Mouse (Mus musculus) c-Kit-positive CD71-positive TER-119-negative erythroid progenitor cells, embryonic 14.5 days (primary cell): ENCODE results near the gene Spns1.
"Not testable (repeated sequence)": the region's sequence is repeated elsewhere in the genome, so short reads cannot be mapped to it uniquely, and the experiment has no call there.

Experiments used
- DNase-seq: peaks from one replicate; pipeline ENCODE4 v3.0.0-alpha.2; 2013; ENCODE audit warnings: low read depth

Gene Spns1

DNA sequence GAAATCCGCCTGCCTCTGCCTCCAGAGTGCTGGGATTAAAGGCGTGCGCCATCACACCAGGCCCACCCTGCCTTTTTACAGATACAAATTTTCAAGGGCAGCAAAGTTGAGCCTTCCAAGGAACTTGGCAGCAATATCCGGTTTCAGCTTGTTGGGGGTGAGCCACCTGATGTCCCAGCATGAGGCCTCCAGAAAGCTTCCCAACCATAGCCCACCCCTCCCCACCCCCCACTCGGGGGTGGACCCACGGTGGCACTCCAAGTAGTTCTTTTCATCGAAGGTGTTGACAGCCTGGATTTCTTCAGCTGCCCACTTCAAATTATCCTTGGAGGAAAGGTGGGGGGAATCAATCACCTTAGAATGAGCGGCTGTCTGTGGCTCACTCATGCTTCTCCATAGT is 38.3 kb downstream of the Spns1 start:
- DNase-seq = no peak

DNA sequence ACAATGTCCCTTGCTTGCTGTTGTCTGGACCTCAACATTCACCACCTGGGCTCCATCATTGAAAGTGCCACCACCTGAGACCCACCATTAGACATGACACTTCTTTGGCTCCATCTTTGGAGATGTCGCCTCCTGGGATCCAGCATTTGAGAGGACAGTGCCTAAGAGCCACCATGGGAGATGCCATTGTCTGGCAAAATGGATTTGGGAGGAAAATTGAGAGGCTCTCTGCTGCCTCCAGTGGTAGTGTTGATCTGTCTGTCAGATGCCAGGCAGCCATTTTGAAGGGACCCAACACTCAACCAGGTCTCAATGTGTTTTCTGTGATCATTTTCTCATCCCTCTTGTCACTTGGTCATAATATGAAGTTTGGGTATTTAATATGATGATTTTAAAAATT is 41.7 kb downstream of the Spns1 start:
- DNase-seq = no peak

DNA sequence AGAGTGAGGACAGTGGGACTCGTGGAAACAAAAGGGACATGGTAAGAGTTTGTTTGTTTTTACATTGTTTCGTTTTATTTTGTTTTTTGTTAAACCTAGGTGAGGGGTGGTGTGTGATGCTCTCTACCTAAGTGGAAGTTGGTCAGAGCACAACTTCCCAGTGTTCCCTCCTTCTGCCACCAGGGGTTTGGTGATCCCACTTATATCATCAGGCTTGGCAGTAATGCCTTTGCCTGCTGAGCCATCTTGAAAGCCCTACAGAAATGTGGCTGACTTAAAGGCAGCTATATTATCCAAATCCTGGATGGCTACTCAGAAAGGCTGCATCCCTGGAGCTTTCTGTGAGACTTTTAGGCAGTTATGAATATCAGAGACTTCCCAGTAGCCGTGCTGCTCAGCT is 44.6 kb downstream of the Spns1 start:
- no peak for DNase-seq

DNA sequence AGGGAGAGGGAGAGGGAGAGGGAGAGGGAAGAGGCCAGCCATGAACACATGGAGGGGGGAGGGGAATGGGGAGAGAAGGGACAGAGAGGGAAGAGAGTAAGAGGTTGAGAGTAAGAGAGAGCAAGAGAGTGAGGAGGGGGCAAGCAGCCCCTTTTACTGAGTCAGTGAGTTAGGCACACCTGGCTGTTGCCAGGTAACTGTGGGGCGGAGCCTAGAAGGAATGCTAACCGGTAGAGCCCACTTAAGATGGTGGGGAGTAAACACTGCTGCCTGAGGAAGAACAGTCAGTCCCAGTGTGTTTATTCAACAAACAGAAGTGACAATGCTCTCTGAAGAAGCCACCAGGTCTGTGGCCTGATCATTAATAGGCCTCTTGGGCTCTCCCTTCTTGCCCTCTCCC is 46.6 kb downstream of the Spns1 start:
- no peak for DNase-seq

DNA sequence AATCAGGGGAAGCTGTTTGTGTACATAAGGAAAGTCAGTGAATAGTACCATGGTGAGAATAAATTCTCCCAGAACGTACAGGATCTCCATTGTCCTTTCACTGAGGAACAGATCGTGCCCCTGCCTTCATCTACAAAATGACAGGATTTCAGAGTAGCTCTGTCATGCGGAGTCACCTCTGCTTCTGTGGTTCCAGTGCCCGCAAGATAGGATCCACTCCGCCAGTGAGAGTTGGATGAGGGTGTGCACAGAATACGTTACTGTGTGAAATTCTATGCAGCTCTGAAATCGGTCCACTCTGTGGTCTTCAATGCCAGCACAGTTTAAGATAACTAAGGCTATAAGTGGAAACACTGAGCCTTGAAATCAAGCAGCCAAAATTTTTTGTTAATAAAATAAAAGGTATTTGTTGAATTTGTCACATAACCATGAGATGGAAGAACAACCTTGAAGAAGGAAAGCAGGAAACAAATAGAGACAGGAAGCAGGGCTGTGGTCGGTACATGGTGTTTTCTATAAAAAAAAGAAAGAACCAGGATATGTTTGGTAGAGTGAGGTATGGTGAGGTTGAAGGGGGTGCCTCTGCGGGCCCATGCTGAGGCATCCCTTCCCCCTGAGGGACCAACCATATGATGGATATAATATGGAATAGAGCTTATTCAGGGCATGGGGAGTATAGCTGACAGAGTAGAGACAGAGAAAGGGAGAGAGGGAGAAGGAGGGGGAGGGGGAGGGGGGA is 47.2 kb downstream of the Spns1 start:
- DNase-seq = no peak

DNA sequence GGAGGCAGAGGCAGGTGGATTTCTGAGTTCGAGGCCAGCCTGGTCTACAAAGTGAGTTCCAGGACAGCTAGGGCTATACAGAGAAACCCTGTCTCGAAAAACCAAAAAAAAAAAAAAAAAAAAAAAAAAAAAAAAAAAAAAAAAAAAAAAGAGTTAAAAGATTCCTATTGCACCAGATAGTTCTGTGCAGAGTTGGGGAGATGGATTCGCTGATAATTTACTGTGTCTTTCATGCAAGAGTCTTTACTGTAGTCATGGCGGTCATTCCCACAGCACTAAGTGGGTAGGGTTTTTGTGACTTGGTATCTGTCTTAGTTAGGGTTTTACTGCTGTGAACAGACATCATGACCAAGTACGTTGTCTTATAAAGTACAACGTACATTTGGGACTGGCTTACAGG is 48.4 kb downstream of the Spns1 start:
- DNase-seq = not testable (repeated sequence)

DNA sequence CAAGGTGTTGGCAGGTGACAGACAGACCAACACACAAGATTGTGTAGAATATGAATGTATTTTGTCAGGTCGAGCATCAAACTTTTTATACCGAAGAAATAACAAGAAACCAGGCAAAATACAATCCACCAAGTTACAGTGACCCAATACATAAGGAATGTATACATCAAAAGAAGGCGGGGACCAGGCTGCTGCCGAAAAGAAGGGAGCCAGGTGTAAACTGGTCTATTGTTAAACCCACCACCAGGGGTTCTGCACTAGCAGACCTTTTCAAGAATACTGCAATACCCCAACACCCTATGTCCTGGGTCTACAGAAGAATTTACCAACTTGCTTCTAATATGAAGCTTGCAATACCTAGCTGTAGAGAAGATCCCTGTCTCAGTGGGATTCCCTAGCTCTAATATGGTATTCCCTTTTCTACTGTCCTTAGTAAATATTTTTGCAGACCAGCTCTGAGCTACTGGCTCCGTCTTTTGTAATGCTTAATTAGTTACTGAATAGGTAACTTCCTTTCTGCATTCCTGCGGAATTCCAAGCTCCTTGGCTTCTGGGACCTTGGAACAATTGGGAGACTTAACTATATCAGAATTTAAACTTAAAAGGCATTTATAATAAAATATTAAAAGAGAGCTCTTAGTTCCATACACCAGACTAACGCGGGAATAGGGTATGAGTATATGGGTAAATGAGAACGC is 51.5 kb downstream of the Spns1 start:
- DNase-seq = not testable (repeated sequence)

DNA sequence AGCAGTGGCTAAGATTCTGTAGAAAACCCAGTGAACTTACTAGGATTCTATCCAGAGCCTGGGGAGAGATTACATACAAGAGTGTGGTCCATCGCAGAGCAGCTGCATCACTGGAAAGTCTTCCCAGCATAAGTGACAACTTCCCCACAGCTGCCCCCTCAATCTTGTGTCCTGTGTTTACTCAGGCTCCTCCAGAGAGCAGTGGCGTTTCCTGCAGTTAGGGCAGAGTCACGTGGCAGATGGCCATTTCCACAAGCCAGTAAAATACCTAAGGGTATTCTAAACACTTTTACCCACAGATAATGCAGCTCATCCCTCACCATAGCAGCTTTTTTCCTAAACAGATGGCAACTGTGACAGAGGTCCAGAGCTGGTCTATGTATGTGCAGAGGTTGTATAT is 52.5 kb downstream of the Spns1 start:
- DNase-seq = no peak

DNA sequence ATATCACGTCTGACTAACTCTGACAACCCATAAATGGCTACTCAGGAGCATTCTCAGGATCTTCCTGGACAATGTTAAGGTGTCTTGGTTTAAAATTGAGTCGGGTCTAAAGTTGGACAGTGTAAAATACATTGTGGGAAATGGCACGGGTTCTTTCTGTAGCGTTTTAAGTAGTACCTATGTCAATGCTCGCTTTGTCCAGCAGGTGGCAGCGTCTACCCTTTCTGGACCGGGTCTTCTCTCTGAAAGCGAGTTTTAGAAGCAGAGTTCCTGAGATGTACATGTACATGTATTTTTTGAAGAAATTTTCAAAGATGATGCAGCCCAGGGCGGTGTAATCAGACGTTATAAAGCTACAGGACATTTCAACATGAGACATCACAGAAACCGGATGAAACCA is 53.5 kb downstream of the Spns1 start:
- peak; percentile 71 for DNase-seq
